Mouse (Mus musculus) stomach, embryonic 14.5 days (tissue): Measurements from ENCODE around the gene Pex26. TPM values are rescaled to one million over a fixed set of nuclear protein-coding genes. Genes with fewer than 3 reads are reported as not detected.

ENCODE experiments used
- ATAC-seq: fragments of 200-750 bp; cut with Nextera tagmentation; 2 replicates; pipeline ENCODE4 v1.8.0; 2017; ENCODE audit warnings: low read depth, moderate TSS enrichment; ENCODE audit not compliant: insufficient number of reproducible peaks, insufficient read depth, low FRiP score
- H3K27ac ChIP-seq: fragments of 300-500 bp; sonication (generic); 2 replicates; pipeline ENCODE4 v1.5.1; 2014; ENCODE audit warnings: mild to moderate bottlenecking, low read length, moderate library complexity, mixed read lengths
- H3K27me3 ChIP-seq: fragments of 300-500 bp; sonication (generic); 2 replicates; pipeline ENCODE4 v1.6.1; 2014; ENCODE audit warnings: low read length, control low read depth, mixed read lengths; ENCODE audit not compliant: control insufficient read depth, insufficient read depth
- H3K36me3 ChIP-seq: fragments of 300-500 bp; sonication (generic); 2 replicates; pipeline ENCODE4 v1.6.1; 2014; ENCODE audit warnings: mild to moderate bottlenecking, control low read depth, low read length, moderate library complexity, mixed read lengths; ENCODE audit not compliant: control insufficient read depth, insufficient read depth
- H3K4me1 ChIP-seq: fragments of 300-500 bp; sonication (generic); 2 replicates; pipeline ENCODE4 v1.6.1; 2014; ENCODE audit warnings: low read length, control low read depth, mixed read lengths; ENCODE audit not compliant: control insufficient read depth, insufficient read depth
- H3K4me2 ChIP-seq: fragments of 300-500 bp; sonication (generic); replicated peaks from 2 replicates; pipeline ENCODE4 v1.6.1; 2014; ENCODE audit warnings: low read depth, low read length, control low read depth
- H3K4me3 ChIP-seq: fragments of 300-500 bp; sonication (generic); 2 replicates; pipeline ENCODE4 v1.5.1; 2014; ENCODE audit warnings: low read depth, low read length, control low read depth
- H3K9ac ChIP-seq: fragments of 300-500 bp; sonication (generic); replicated peaks from 2 replicates; pipeline ENCODE4 v1.6.1; 2014; ENCODE audit warnings: low read depth, mild to moderate bottlenecking, control low read depth, low read length, moderate library complexity, mixed read lengths
- H3K9me3 ChIP-seq: fragments of 300-500 bp; sonication (generic); 2 replicates; pipeline ENCODE4 v1.6.1; 2016; ENCODE audit warnings: low read depth, low read length, control low read depth; ENCODE audit not compliant: control insufficient read depth
- WGBS: fragments of 180-500 bp; shearing (Covaris S2); extraction: QIAGEN DNeasy Blood & Tissue Kit; methylation state at CpG from one replicate; pipeline ENCODE4 v1.1.7; 2014; 5-methylcytosine and 5-hydroxymethylcytosine counted together
- polyA plus RNA-seq: library from polyadenylated mRNA; unstranded; fragments of >200 nt; fragmentation: Nextera tagmentation; extraction: Ambion mirVana; gene quantifications from 2 replicates; pipeline ENCODE4 v1.2.1, GENCODE M21; 2014

The Pex26 gene
- polyA plus RNA-seq, 1 experiment from 2014 or later, result 12.5 TPM

GRCm38 (mm10) chr6:121223001-121223400 is 39.5 kb downstream of the Pex26 start:
- Histone ChIP-seq H3K27ac (no peak overlapping the region), H3K4me3 (no peak overlapping the region), H3K9ac (no peak overlapping the region), H3K27me3 (no peaks in the 10 kb centered on the region), H3K9me3 (no peaks in the 10 kb centered on the region), H3K4me1 (no peaks in the 10 kb centered on the region), H3K4me2 (no peak overlapping the region), H3K36me3 (no peaks in the 10 kb centered on the region)
- ATAC-seq, result no peak
- 96% methylated on average over 14 of the region's 14 CpGs for WGBS

GRCm38 (mm10) chr6:121224067-121224466 is 40.6 kb downstream of the Pex26 start:
- no peak for ATAC-seq
- no peaks in the 10 kb centered on the region for H3K4me1 ChIP-seq
- H3K9ac ChIP-seq, result no peak overlapping the region
- H3K36me3 ChIP-seq, result no peaks in the 10 kb centered on the region
- no peak overlapping the region for H3K4me2 ChIP-seq
- H3K4me3 ChIP-seq, result no peak overlapping the region
- no peak overlapping the region for H3K27ac ChIP-seq
- WGBS, result 64% methylated on average over 5 of the region's 5 CpGs
- H3K27me3 ChIP-seq, result no peaks in the 10 kb centered on the region
- no peaks in the 10 kb centered on the region for H3K9me3 ChIP-seq

- 10% methylated on average over 6 of the region's 6 CpGs for WGBS
- Histone ChIP-seq H3K9ac (no peak overlapping the region), H3K4me1 (no peaks in the 10 kb centered on the region), H3K36me3 (no peaks in the 10 kb centered on the region), H3K27me3 (no peaks in the 10 kb centered on the region), H3K4me2 (no peak overlapping the region), H3K9me3 (no peaks in the 10 kb centered on the region), H3K27ac (no peak overlapping the region), H3K4me3 (no peak overlapping the region)
- ATAC-seq, result no peak
These were observed 41.5 kb downstream of the Pex26 start for GRCm38 (mm10) chr6:121224993-121225392.

DNA sequence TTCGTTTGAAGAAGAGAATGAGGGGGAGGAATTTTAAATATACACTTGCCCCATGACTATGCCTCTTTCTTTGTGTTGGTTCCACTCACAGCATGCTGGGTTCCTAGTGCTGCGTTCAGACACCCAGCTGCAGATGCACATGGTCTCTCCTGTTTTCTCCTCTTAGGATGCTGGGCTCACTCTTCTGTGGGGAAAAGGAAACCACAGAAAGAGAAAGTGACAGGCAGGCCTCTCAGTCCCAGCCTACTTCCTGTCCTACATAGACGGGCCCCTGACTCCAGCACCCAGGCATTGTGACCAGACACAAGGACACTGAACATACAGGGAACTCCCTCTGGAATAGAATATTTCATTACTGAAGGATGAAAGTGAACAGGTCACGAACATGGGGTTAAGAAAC is 42.6 kb downstream of the Pex26 start:
- Histone ChIP-seq H3K9ac (no peak overlapping the region), H3K27me3 (no peaks in the 10 kb centered on the region), H3K4me3 (no peak overlapping the region), H3K36me3 (no peaks in the 10 kb centered on the region), H3K27ac (no peak overlapping the region), H3K4me2 (no peak overlapping the region), H3K4me1 (no peaks in the 10 kb centered on the region), H3K9me3 (no peaks in the 10 kb centered on the region)
- ATAC-seq, result no peak
- 53% methylated on average over 4 of the region's 4 CpGs for WGBS

DNA sequence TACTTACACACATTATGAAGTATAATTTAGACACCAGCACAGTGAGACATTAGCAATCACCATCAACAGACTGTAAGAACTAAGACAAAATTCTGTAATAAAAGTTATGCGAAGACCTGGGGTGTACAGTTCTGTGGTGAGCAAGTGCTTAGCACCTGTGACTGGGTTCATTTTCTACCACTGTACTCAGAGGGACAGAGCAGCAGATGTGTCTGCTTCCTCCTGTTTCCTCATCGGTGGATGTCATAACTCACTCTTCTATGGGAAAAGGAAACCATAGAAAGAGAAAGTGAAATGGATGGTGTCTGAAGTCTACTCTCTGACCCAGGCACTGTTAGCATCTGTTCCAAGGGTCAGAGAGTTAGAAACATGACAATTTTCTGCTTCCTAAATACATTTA is 43.3 kb downstream of the Pex26 start:
- ATAC-seq, result no peak
- Histone ChIP-seq H3K27ac (no peak overlapping the region), H3K27me3 (no peaks in the 10 kb centered on the region), H3K9ac (no peak overlapping the region), H3K4me1 (no peaks in the 10 kb centered on the region), H3K4me3 (no peak overlapping the region), H3K4me2 (no peak overlapping the region), H3K36me3 (no peaks in the 10 kb centered on the region), H3K9me3 (no peaks in the 10 kb centered on the region)
- 84% methylated on average over 2 of the region's 2 CpGs for WGBS

- H3K9me3 ChIP-seq, result no peaks in the 10 kb centered on the region
- no peak overlapping the region for H3K27ac ChIP-seq
- no peak overlapping the region for H3K4me3 ChIP-seq
- H3K9ac ChIP-seq, result no peak overlapping the region
- H3K4me2 ChIP-seq, result no peak overlapping the region
- no peaks in the 10 kb centered on the region for H3K4me1 ChIP-seq
- ATAC-seq, result no peak
- H3K36me3 ChIP-seq, result no peaks in the 10 kb centered on the region
- H3K27me3 ChIP-seq, result no peaks in the 10 kb centered on the region
- WGBS, result 60% methylated on average over 8 of the region's 8 CpGs
These were observed 45.0 kb downstream of the Pex26 start for GRCm38 (mm10) chr6:121228421-121228820.

DNA sequence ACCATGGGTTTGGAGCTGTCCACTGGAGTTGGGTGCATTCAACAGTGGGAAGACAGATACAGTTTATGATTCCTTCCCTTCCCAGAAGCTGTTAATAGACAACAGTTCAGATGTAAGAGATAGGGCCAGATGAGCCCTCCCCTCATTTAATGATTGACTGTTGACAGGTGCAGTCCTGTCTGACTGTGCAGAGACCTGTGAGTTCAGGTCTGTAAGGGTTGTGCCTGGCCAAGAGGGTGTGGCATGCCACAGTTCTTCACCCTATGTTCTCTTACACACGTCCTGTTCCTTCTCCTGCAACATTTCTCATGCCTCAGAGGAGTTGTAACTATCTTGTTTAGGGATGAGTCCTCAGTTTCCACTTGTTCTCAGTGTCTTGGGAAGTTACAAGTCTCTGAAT is 49.2 kb downstream of the Pex26 start:
- 47% methylated on average over 1 of the region's 1 CpGs for WGBS
- ATAC-seq, result no peak
- Histone ChIP-seq H3K4me2 (no peak overlapping the region), H3K9me3 (no peaks in the 10 kb centered on the region), H3K36me3 (no peaks in the 10 kb centered on the region), H3K4me3 (no peak overlapping the region), H3K27me3 (no peaks in the 10 kb centered on the region), H3K9ac (no peak overlapping the region), H3K27ac (no peak overlapping the region), H3K4me1 (no peaks in the 10 kb centered on the region)

DNA sequence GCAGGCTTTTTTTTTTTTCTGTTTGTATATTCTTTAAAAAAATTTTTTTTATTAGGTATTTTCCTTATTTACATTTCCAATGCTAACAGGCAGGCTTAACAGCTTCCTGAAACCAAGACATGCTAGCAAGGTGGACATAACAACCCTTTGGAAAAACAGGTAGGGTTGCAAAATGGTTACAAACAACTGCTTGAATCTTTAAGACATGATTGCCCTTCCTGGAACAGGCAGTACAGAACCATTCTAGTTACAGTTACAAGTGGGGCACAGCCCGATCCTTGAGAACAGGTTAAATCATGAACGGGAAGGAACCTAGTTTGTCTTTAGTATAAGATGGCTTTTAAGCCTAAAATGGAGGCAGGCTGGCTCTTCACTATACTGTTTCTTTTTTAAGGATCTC is 52.9 kb downstream of the Pex26 start:
- no peak overlapping the region for H3K4me3 ChIP-seq
- H3K36me3 ChIP-seq, result no peaks in the 10 kb centered on the region
- H3K27me3 ChIP-seq, result no peaks in the 10 kb centered on the region
- WGBS, result 87% methylated on average over 2 of the region's 2 CpGs
- no peak overlapping the region for H3K9ac ChIP-seq
- H3K4me2 ChIP-seq, result no peak overlapping the region
- no peak for ATAC-seq
- H3K27ac ChIP-seq, result no peak overlapping the region
- no peaks in the 10 kb centered on the region for H3K4me1 ChIP-seq
- no peaks in the 10 kb centered on the region for H3K9me3 ChIP-seq

- no peaks in the 10 kb centered on the region for H3K27me3 ChIP-seq
- H3K9ac ChIP-seq, result no peak overlapping the region
- no peaks in the 10 kb centered on the region for H3K4me1 ChIP-seq
- H3K9me3 ChIP-seq, result no peaks in the 10 kb centered on the region
- no peak overlapping the region for H3K4me2 ChIP-seq
- ATAC-seq, result no peak
- no peaks in the 10 kb centered on the region for H3K36me3 ChIP-seq
- H3K4me3 ChIP-seq, result no peak overlapping the region
- no peak overlapping the region for H3K27ac ChIP-seq
- WGBS, result 91% methylated on average over 4 of the region's 4 CpGs
These were observed 54.7 kb downstream of the Pex26 start for GRCm38 (mm10) chr6:121238209-121238608.
